Mouse (Mus musculus) megakaryocyte, embryonic 14.5 days (primary cell): ENCODE results near the gene Cyp4a32. TPM values are rescaled to one million over a fixed set of nuclear protein-coding genes. Genes with fewer than 3 reads are reported as not detected.
A peak's percentile ranks its signal among the peaks of the same experiment; 100 is the strongest.

Source experiments
- H3K27me3 ChIP-seq: replicated peaks from 2 replicates; pipeline ENCODE3; 2012; ENCODE audit warnings: inconsistent platforms
- H3K36me3 ChIP-seq: replicated peaks from 2 replicates; pipeline ENCODE3; 2012; ENCODE audit warnings: low read length, inconsistent platforms, mixed read lengths
- H3K4me1 ChIP-seq: 2 replicates; pipeline ENCODE4 v1.6.1; 2012; ENCODE audit warnings: inconsistent platforms
- H3K4me3 ChIP-seq: replicated peaks from 2 replicates; pipeline ENCODE3; 2012; ENCODE audit warnings: moderate library complexity, mild to moderate bottlenecking, inconsistent platforms
- H3K9me3 ChIP-seq: 2 replicates; pipeline ENCODE4 v1.6.1; 2012; ENCODE audit warnings: inconsistent platforms
- FLI1 ChIP-seq: IDR thresholded peaks from 2 replicates; pipeline ENCODE4 v1.6.1; 2012; ENCODE audit warnings: low read length, inconsistent platforms, mixed read lengths
- GATA1 ChIP-seq: IDR thresholded peaks from 3 replicates; pipeline ENCODE4 v1.6.1; 2012; ENCODE audit warnings: mixed read lengths, low read length, inconsistent platforms, borderline replicate concordance
- polyA plus RNA-seq: library from polyadenylated mRNA; stranded (reverse); fragments of >175 nt; gene quantifications from 2 replicates; pipeline ENCODE4 v1.2.3, GENCODE M21; 2012; ENCODE audit warnings: low replicate concordance; ENCODE audit not compliant: insufficient read depth

The Cyp4a32 gene
- polyA plus RNA-seq, 1 experiment: not detected

GRCm38 (mm10) chr4:115657104-115657866 is 56.5 kb downstream of the Cyp4a32 start:
- H3K9me3 ChIP-seq: 0 out of 2 replicates have a peak, but pooled peaks cover 3% of the 10 kb centered on the region
- TF ChIP-seq GATA1: no peak
- TF ChIP-seq FLI1: no peak
- no peaks in the 10 kb centered on the region for H3K36me3 ChIP-seq
- peak overlapping the region; percentile 91 for H3K4me3 ChIP-seq
- H3K27me3 ChIP-seq: peaks cover 2% of the 10 kb centered on the region
- H3K4me1 ChIP-seq: peaks cover 11% of the 10 kb centered on the region

- no peaks in the 10 kb centered on the region for H3K36me3 ChIP-seq
- H3K27me3 ChIP-seq: peaks cover 2% of the 10 kb centered on the region
- no peak for TF ChIP-seq FLI1
- H3K4me3 ChIP-seq: peak overlapping the region; percentile 91
- 0 out of 2 replicates have a peak, but pooled peaks cover 2% of the 10 kb centered on the region for H3K9me3 ChIP-seq
- H3K4me1 ChIP-seq: peaks cover 11% of the 10 kb centered on the region
Measured at GRCm38 (mm10) chr4:115657867-115658249, 57.1 kb downstream of the Cyp4a32 start.

- Histone ChIP-seq H3K36me3 (no peaks in the 10 kb centered on the region), H3K9me3 (no peaks in the 10 kb centered on the region), H3K27me3 (peaks cover 2% of the 10 kb centered on the region), H3K4me1 (peaks cover 11% of the 10 kb centered on the region), H3K4me3 (no peak overlapping the region)
- TF ChIP-seq GATA1 (no peak), FLI1 (no peak)
Measured at GRCm38 (mm10) chr4:115659190-115659589, 58.4 kb downstream of the Cyp4a32 start.

Other genes with a start within 250 kb of the Cyp4a32 start
- gene Cyp4a12b, start 189.3 kb upstream of the Cyp4a32 start, polyA plus RNA-seq: not detected in 2 replicates
- gene Cyp4a30b, start 148.4 kb upstream of the Cyp4a32 start, polyA plus RNA-seq: not detected in 2 replicates
- gene Cyp4a14, start 104.8 kb upstream of the Cyp4a32 start, polyA plus RNA-seq: not detected in 2 replicates
- gene Cyp4a10, start 82.7 kb upstream of the Cyp4a32 start, polyA plus RNA-seq: not detected in 2 replicates
- gene Cyp4a31, start 37.3 kb upstream of the Cyp4a32 start, polyA plus RNA-seq: not detected in 2 replicates
- not detected in 2 replicates for gene Cyp4b1, start 46.8 kb downstream of the Cyp4a32 start, polyA plus RNA-seq
- gene Efcab14, start 136.8 kb downstream of the Cyp4a32 start, polyA plus RNA-seq: 4.7 and 7.3 TPM in 2 replicates
- gene Tex38, start 180.0 kb downstream of the Cyp4a32 start, polyA plus RNA-seq: 0.44 TPM in 1 of 2 replicates, not detected in the other
- gene Atpaf1, start 183.8 kb downstream of the Cyp4a32 start, polyA plus RNA-seq: 16.7 TPM in 1 of 2 replicates, not detected in the other
- 19.3 and 30.2 TPM in 2 replicates for gene Mob3c, start 227.1 kb downstream of the Cyp4a32 start, polyA plus RNA-seq
- gene Mknk1, start 238.2 kb downstream of the Cyp4a32 start, polyA plus RNA-seq: 293 and 361 TPM in 2 replicates